Mouse (Mus musculus): ENCODE data around the gene Acvr1. TPM values are rescaled to one million over a fixed set of nuclear protein-coding genes. Genes with fewer than 3 reads are reported as not detected.

Gene Acvr1
- 6.8 and 7.0 TPM in 2 replicates for polyA plus RNA-seq (2015; fragmentation: Nextera tagmentation; extraction: Ambion mirVana)

DNA sequence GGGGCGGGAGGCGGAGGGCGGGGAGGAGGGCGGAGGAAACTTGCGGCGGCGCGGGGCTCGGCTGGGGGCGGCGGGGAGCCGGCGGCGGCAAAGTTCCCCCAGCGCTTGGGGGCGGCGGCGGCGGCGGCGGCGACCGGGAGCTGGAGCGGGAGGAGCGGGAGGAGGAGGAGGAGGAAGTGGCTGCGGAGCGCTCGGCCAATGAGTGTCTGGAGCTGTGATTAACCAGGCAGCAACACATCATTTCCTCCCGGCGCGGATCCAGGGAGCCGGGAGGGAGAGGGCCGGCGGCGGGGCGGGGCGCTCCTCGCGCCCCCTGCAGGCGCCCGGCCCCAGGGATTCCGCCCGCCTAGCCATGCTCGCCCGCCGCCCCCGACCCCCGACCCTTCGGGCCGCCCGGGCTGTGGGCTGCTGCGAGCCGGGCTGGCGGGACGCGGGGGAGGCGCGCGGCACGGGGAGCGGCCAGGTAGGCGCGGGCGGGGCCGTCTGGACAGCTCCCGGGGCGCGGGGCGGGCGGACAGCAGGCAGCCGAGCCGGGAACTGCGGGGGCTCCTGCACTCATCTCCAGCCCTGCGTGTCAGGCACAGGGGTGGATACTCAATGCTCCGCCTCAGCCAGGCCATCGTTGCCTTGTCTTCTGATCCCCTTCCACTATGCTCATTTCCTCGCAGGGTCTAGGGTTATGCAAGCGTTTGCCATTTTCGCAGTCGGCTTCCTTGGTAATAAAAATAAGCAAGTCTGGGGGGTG lies at the start of gene Acvr1, which contains the start of gene Upp2:
Gene Acvr1 (minus strand): TSS at position 92 of the 745 bp plus-strand sequence.
Gene Upp2 (plus strand): TSS at position 233 of the 745 bp plus-strand sequence.
- WGBS, result under 1% methylated on average over 50 of the region's 80 CpGs

DNA sequence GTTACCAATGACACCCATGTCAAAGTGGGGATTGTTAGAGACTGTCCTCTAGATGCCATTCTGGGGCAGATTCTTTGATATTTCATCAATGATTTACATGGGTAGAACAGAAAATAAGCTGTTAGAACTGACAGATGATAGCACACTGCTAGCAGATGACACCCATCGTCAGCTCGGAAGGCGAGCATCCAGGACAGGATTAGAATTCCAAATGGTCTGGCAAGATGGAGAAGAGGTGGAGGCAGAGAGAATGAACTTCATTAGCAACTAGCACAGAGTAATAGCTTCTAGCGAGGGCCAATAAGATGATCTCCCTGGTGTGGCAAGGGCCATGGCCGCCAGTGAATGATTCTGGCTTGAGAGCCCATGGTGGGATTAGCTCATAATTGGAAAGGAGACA lies 48.8 kb upstream of the Acvr1 start:
- H3K36me3 ChIP-seq, result no peaks in the 10 kb centered on the region
- no peak overlapping the region for H3K4me3 ChIP-seq (replicated peaks)
- no peaks in the 10 kb centered on the region for H3K27me3 ChIP-seq (replicated peaks)
- 89% methylated on average over 5 of the region's 5 CpGs for WGBS
- H3K4me2 ChIP-seq, result no peak overlapping the region
- ATAC-seq (ENCODE audit: insufficient read depth, low FRiP score, low read depth), result no peak
- no peak overlapping the region for H3K9ac ChIP-seq
- H3K4me1 ChIP-seq, result no peaks in the 10 kb centered on the region
- no peak overlapping the region for H3K27ac ChIP-seq
- H3K9me3 ChIP-seq, result no peaks in the 10 kb centered on the region

More for the DNA sequence above, at the start of gene Acvr1, which contains the start of gene Upp2:
- ATAC-seq (ENCODE audit: insufficient read depth, low FRiP score, low read depth), result peak; percentile 93
- Histone ChIP-seq H3K27ac (peak within 1 kb of the TSS; percentile 96), H3K27me3 (replicated peaks) (no peaks in the 10 kb centered on the region), H3K4me1 (peaks cover 41% of the 10 kb centered on the region), H3K9ac (peak within 1 kb of the TSS; percentile 88), H3K36me3 (no peaks in the 10 kb centered on the region), H3K4me3 (replicated peaks) (peak within 1 kb of the TSS; percentile 92), H3K9me3 (no peaks in the 10 kb centered on the region), H3K4me2 (peak within 1 kb of the TSS; percentile 45)

DNA sequence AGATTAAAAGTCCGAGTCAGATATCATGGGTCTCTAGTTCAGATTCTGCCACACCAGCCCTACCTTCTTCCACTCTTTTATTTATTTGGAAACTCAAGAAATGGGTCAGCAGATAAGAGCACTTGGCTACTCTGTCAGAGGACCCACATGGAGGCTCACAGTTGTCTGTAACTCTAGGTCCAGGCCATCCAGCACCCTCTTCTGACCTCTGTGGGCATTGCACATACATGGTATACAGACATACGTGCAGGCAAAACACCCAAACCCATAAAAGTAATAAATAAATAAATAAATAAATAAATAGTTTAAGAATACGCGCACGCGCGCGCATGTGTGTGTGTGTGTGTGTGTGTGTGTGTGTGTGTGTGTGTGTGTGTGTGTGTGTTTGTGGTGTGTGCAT lies 47.9 kb upstream of the Acvr1 start:
- H3K27ac ChIP-seq, result no peak overlapping the region
- no peaks in the 10 kb centered on the region for H3K36me3 ChIP-seq
- WGBS, result 96% methylated on average over 8 of the region's 8 CpGs
- no peak for ATAC-seq (ENCODE audit: insufficient read depth, low FRiP score, low read depth)
- H3K4me2 ChIP-seq, result no peak overlapping the region
- no peak overlapping the region for H3K4me3 ChIP-seq (replicated peaks)
- no peak overlapping the region for H3K9ac ChIP-seq
- H3K9me3 ChIP-seq, result no peaks in the 10 kb centered on the region
- H3K27me3 ChIP-seq (replicated peaks), result no peaks in the 10 kb centered on the region
- H3K4me1 ChIP-seq, result no peaks in the 10 kb centered on the region

DNA sequence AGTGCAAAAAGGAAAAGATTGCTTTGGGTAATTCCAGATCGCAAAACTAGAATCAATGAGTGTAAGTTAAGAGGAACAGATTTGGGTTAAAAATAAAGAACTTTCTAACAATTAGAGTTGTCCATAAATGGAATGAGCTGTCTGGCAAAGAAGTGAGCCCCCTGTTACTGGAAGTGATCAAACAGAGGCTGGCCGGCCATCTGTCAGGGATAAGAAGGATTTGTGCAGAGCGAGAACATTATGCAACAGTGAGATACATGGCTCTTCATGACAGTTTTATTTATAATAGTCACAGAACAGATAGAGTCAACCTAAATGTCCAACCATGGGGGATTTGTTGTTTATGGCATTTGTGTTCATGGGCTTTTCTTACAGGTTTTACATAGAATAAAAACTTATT lies 46.8 kb upstream of the Acvr1 start:
- H3K36me3 ChIP-seq, result no peaks in the 10 kb centered on the region
- H3K4me1 ChIP-seq, result no peaks in the 10 kb centered on the region
- no peaks in the 10 kb centered on the region for H3K9me3 ChIP-seq
- ATAC-seq (ENCODE audit: insufficient read depth, low FRiP score, low read depth), result no peak
- H3K4me2 ChIP-seq, result no peak overlapping the region
- no peak overlapping the region for H3K27ac ChIP-seq
- no peak overlapping the region for H3K9ac ChIP-seq
- WGBS, result 61% methylated on average over 3 of the region's 3 CpGs
- no peak overlapping the region for H3K4me3 ChIP-seq (replicated peaks)
- no peaks in the 10 kb centered on the region for H3K27me3 ChIP-seq (replicated peaks)

DNA sequence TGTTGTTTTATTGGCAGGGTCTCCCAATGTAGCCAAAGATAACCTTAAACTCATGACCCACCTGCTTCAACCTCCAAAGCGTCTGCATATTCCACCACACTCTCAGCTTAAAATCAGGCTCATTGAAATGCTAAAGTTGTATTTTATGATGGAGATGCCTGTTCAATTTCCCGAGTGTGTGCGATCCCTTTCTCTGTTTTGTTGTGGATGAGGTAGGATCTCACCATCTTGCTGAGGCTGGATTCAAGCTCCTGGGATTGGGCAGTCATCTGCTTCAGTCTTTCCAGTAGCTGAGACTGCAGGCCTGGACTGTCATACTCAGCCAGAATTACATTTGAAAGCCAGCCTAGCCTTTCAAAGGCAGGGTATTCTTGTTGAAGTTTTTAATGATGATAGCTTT lies 37.8 kb upstream of the Acvr1 start:
- WGBS, result 89% methylated on average over 3 of the region's 3 CpGs
- Histone ChIP-seq H3K9me3 (no peaks in the 10 kb centered on the region), H3K9ac (no peak overlapping the region), H3K4me3 (replicated peaks) (no peak overlapping the region), H3K4me1 (no peaks in the 10 kb centered on the region), H3K27ac (no peak overlapping the region), H3K36me3 (no peaks in the 10 kb centered on the region), H3K27me3 (replicated peaks) (no peaks in the 10 kb centered on the region), H3K4me2 (no peak overlapping the region)
- ATAC-seq (ENCODE audit: insufficient read depth, low FRiP score, low read depth), result no peak

DNA sequence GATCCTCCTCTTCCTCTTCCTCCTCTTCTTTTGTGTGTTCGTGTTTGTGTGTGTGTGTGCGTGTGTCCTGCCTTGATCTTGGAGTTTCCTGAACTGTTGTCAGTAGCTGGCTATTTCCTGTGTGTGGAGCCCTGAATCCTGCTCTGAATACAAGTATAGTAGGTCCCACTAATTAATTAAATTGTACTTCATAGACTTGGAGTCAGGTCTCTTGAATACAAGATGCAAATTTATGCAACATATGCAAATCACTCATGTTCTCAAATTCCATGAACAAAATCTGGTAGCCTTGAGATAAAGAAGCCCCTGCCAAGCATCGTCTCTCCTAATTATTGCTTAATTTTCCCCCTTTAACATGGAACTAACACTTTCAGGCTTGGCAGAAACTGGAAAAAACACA lies 36.4 kb upstream of the Acvr1 start:
- ATAC-seq (ENCODE audit: insufficient read depth, low FRiP score, low read depth), result no peak
- H3K4me2 ChIP-seq, result no peak overlapping the region
- no peaks in the 10 kb centered on the region for H3K4me1 ChIP-seq
- no peak overlapping the region for H3K9ac ChIP-seq
- H3K36me3 ChIP-seq, result no peaks in the 10 kb centered on the region
- 85% methylated on average over 3 of the region's 3 CpGs for WGBS
- H3K27ac ChIP-seq, result no peak overlapping the region
- H3K27me3 ChIP-seq (replicated peaks), result no peaks in the 10 kb centered on the region
- H3K9me3 ChIP-seq, result no peaks in the 10 kb centered on the region
- no peak overlapping the region for H3K4me3 ChIP-seq (replicated peaks)

DNA sequence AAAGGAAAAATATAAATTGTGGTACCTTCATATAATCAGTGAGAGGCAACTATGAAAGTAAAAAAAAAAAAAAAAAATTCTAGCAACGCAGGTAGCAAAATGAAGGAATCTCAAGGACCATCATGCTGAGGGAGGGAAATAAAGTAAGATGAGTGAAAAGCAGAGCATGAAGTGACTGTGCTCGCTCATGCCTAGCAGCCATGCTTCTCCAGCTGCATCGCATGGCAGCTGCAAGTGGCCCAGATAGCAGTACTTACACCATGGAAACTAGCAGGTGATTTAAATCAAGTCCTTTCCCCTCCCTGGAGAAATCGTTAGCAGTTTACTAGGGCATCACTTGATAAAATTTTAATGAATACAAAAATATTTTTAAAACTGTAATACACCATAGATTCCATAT lies 34.4 kb upstream of the Acvr1 start:
- ATAC-seq (ENCODE audit: insufficient read depth, low FRiP score, low read depth), result no peak

DNA sequence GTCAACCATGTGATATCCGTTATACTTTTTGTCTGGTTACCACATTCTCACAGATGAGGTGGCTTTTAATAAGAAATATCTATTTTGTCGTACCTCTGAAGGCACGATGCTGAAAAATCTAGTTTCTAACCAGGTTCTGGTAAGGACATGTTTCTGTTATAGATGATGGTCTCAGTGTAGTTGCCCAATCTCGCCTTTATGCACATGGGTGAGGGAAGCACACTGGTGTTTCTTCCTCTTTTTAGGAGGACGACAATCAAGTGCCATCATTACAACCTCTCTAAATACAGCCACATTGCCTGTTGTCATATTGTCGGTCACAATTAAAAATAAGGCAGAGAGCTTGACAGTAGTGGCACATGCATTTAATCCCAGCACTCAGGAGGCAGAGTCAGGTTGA lies 32.7 kb upstream of the Acvr1 start:
- Histone ChIP-seq H3K27ac (no peak overlapping the region), H3K4me3 (replicated peaks) (no peak overlapping the region), H3K9me3 (no peaks in the 10 kb centered on the region), H3K4me1 (0 out of 2 replicates have a peak, but pooled peaks cover 2% of the 10 kb centered on the region), H3K9ac (no peak overlapping the region), H3K36me3 (no peaks in the 10 kb centered on the region), H3K27me3 (replicated peaks) (no peaks in the 10 kb centered on the region), H3K4me2 (no peak overlapping the region)
- ATAC-seq (ENCODE audit: insufficient read depth, low FRiP score, low read depth), result no peak
- WGBS, result 88% methylated on average over 6 of the region's 6 CpGs

More for the DNA sequence above, 34.4 kb upstream of the Acvr1 start:
- Histone ChIP-seq H3K27ac (no peak overlapping the region), H3K4me1 (no peaks in the 10 kb centered on the region), H3K27me3 (replicated peaks) (no peaks in the 10 kb centered on the region), H3K9ac (no peak overlapping the region), H3K4me3 (replicated peaks) (no peak overlapping the region), H3K9me3 (no peaks in the 10 kb centered on the region), H3K4me2 (no peak overlapping the region), H3K36me3 (no peaks in the 10 kb centered on the region)
- WGBS, result 86% methylated on average over 4 of the region's 4 CpGs

DNA sequence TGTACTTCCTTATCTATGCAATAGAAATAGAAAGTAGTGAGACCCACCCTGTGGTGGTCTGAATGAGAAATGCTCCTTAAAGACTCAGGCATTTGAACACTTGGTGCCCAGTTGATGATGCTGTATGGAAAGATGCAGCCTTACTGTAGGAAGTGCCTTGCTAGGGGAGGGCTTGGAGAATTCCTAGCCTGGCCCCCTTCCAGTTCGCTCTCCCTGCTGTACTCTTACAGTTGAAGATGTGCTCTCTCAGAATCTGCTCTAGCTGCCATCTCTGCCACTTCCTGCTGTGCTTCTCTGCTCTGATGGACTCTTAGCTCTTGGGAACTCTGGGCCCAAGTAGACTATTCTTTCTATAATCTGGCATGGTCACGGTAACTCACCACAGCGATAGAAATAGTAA lies 30.6 kb upstream of the Acvr1 start:
- Histone ChIP-seq H3K9ac (no peak overlapping the region), H3K36me3 (no peaks in the 10 kb centered on the region), H3K27ac (no peak overlapping the region), H3K4me3 (replicated peaks) (no peak overlapping the region), H3K4me1 (0 out of 2 replicates have a peak, but pooled peaks cover 2% of the 10 kb centered on the region), H3K27me3 (replicated peaks) (no peaks in the 10 kb centered on the region), H3K4me2 (no peak overlapping the region), H3K9me3 (no peaks in the 10 kb centered on the region)
- WGBS, result 97% methylated on average over 3 of the region's 3 CpGs
- ATAC-seq (ENCODE audit: insufficient read depth, low FRiP score, low read depth), result no peak

DNA sequence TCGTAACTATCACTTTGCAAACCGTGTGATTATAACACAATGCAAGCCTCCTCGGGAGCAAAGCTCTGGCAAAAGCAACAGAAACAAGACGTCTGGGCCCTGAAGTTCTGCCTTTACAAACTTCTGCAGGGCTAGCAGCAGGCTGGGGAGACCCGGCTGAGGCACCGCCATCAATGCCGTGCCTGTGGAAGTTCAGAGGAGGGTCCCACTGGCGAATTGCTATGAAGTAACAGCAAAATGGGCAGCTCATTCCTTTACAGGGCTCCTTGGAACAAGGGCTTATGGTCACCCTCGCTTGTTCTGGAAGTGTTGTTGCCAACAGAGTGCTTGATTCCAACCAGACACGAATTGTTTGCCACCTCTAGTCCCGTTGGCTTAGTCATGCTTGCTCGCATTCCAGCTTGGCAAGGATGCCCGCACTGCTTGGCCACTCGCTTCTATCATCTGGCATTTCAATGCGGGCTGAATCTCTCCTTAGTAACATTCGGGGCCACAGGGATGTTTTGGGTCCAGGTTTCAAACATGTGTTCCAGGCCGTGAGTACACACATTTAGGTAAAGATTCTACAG lies 29.9 kb upstream of the Acvr1 start:
- no peak overlapping the region for H3K27ac ChIP-seq
- 0 out of 2 replicates have a peak, but pooled peaks cover 2% of the 10 kb centered on the region for H3K4me1 ChIP-seq
- WGBS, result 80% methylated on average over 17 of the region's 17 CpGs
- no peaks in the 10 kb centered on the region for H3K9me3 ChIP-seq
- H3K27me3 ChIP-seq (replicated peaks), result no peaks in the 10 kb centered on the region
- H3K4me3 ChIP-seq (replicated peaks), result no peak overlapping the region
- H3K36me3 ChIP-seq, result no peaks in the 10 kb centered on the region
- H3K4me2 ChIP-seq, result no peak overlapping the region
- ATAC-seq (ENCODE audit: insufficient read depth, low FRiP score, low read depth), result no peak
- no peak overlapping the region for H3K9ac ChIP-seq

DNA sequence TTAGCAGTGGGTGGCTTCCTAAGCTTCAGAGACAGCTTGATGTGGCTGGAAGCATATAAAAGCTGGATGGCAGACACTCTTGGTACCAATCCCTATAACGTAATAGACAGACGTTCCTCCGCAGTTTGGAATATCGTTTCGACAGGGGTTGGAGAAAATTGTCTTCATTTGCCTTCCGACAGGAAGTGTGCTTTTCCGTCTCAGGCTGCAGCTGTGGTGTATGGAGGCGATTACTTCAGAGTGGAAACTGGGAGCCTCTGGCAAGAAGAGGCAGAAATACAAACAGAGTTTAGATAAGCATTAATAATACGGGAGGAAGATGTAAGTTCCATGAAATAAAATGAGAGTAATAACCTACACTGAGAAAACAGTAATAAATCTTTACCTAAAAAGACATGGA lies 28.4 kb upstream of the Acvr1 start:
- H3K4me1 ChIP-seq, result 0 out of 2 replicates have a peak, but pooled peaks cover 2% of the 10 kb centered on the region
- no peak overlapping the region; the same call in 1 of the 2 replicates for H3K4me2 ChIP-seq
- no peaks in the 10 kb centered on the region for H3K9me3 ChIP-seq
- ATAC-seq (ENCODE audit: insufficient read depth, low FRiP score, low read depth), result no peak
- no peaks in the 10 kb centered on the region for H3K27me3 ChIP-seq (replicated peaks)
- H3K4me3 ChIP-seq (replicated peaks), result no peak overlapping the region
- H3K27ac ChIP-seq, result peak overlapping the region; percentile 54
- H3K9ac ChIP-seq, result no peak overlapping the region
- 28% methylated on average over 9 of the region's 9 CpGs for WGBS
- H3K36me3 ChIP-seq, result no peaks in the 10 kb centered on the region

DNA sequence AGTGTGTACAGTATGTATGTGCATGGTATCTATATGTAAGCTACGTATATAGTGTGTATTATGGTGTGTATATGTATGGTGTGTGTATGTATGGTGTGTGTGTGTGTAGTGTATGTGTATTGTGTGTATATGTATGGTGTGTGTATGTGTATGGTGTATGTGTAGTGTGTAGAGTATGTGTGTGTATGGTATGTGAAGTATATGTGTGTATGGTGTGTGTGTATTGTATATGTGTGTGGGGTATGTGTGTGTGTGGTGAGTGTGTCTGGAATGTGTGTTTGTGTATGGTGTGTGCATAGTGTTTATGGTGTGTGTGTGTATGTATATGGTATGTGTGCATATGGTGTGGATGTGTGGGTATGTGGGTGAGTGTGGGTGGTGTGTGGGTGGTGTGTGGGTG lies 23.1 kb upstream of the Acvr1 start:
- no peaks in the 10 kb centered on the region for H3K4me1 ChIP-seq
- WGBS, result 95% methylated on average over 1 of the region's 1 CpGs

More for the DNA sequence above, 23.1 kb upstream of the Acvr1 start:
- no peak overlapping the region for H3K9ac ChIP-seq
- no peaks in the 10 kb centered on the region for H3K9me3 ChIP-seq
- no peak overlapping the region for H3K27ac ChIP-seq
- H3K4me3 ChIP-seq (replicated peaks), result no peak overlapping the region
- no peak for ATAC-seq (ENCODE audit: insufficient read depth, low FRiP score, low read depth)
- no peak overlapping the region for H3K4me2 ChIP-seq
- no peaks in the 10 kb centered on the region for H3K27me3 ChIP-seq (replicated peaks)
- H3K36me3 ChIP-seq, result no peaks in the 10 kb centered on the region
